Mouse (Mus musculus) cerebellum, adult 9-11 months (tissue): Measurements from ENCODE around the gene Wipf3.

ENCODE experiments used
- DNase-seq: peaks from one replicate; pipeline ENCODE4 v3.0.0; 2022

Wipf3 gene

GRCm38 (mm10) chr6:54478646-54479324, 49.4 kb downstream of the Wipf3 start:
- peak; percentile 64 for DNase-seq

DNA sequence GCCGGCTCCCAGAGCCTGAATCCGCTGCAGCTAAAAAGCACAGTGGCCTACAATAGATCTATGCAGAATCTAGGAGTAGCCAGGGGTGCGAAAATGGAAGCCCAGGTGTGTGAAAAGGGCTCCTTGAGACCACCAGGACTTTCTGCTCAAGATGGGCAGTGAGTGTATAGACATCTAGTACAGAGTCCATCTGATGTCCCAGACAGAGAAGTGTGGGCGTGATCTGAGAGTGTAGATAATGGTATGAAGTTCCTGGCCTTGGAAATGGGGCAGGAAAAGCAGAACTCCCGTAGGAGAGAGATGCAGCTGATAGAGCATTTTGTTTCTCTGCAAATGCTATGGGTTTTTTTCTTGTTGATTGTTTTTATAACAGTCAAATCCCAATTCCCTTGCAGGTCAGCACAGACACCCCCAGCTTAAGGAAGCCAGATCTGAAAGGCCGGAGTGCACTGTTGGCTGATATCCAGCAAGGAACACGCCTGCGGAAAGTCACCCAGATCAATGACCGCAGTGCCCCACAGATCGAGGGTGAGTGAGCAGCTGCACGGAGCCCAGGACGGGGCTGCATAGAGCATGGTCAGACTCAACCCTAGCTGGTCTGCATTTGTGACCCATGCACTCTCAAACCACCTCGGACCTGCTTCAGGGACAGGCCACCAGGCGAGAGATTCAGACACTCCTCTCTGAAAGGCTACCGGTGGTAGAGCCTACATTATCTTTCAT, 52.1 kb downstream of the Wipf3 start:
- no peak for DNase-seq

DNA sequence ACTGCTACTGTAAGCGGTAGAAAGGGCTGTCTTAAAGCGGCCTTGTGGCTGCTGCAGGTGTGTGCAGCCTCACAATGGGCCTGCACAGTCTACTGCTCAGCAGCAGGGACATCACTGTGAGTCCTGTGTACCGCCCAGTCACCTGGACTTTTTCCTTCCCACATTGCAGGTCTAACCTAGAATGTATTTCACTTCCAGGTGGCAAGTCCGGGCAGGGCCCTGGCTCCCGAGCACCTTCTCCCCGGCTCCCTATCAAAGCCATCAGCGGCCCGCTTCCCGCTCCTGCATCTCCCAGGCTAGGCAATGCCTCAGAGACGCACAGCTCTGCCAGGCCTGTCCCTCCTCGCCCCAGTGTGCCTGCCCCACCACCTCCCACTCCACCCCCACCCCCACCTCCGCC, 55.6 kb downstream of the Wipf3 start:
- no peak for DNase-seq

- no peak for DNase-seq
Measured at GRCm38 (mm10) chr6:54485435-54485901, 56.1 kb downstream of the Wipf3 start.

DNA sequence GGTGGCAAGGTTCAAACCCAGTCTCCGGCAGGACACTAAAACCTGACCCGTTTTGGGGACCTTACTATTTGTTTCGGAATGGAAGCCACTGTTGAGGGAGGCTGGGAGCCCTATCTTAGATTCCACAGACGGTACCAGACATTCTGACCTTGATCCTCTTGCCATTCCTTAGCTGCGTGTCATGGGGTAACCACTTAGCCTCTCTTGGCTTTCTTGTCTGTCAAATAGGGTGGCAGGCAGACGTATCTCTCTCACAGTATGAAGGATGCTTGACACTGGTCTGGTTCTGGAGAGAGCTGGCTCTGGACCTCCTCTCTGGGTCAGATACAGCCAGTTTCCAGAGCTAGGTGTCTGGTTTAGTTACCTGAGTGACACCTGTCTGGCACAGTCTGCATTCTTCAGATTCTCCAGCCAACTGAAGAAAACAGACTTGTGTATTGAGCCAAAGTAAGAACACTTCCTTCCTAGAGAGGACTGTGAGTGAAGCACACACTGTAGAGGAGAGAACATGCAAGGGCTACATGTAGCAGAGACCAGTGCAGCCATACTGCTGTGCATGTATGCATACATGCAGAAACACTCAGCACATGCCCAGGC, 56.7 kb downstream of the Wipf3 start:
- DNase-seq = no peak

GRCm38 (mm10) chr6:54491074-54491473, 61.7 kb downstream of the Wipf3 start:
- no peak for DNase-seq

DNA sequence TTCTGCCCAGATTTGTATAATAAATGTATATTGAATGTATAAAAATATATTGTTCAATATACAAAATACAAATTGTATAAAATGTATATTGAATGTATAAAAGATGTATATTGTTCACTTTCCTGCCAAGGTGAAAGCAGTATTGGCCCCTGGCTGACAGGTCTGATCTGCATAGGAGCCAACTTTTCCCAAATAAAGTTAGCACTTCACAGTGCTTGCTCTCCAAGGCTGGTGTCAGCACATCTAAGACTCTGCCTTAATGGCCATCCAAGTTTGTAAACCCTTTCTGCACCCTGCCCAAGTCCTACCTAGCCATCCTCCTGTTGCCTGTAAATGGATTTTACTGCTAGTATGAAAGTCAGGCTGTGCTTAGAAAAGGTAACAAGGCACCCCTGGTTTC, 64.7 kb downstream of the Wipf3 start:
- DNase-seq = no peak

- no peak for DNase-seq
Measured at GRCm38 (mm10) chr6:54494612-54495398, 65.4 kb downstream of the Wipf3 start.

GRCm38 (mm10) chr6:54496214-54496613, 66.8 kb downstream of the Wipf3 start:
- DNase-seq = peak; percentile 76

DNA sequence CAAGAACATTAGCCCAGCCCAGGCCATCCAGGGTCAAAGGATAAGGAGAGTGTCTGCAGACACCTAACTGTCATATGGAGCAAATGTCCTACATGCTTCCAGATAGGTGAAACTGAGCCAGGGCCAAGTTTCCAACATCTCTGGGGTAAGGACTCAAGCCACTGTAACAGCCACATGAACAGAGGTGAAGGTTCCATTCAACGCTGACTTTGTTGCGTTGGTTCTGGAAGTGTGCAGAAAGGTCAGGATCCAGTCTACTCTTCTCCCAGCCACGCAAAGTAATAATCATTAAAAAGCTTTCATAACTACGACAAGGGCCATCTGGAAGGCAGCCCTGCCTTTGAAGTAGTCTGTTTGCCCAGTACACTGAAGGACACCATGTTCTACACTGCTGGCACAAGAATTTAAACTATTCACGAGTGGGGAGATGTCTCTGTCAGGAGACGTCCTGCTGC, 73.3 kb downstream of the Wipf3 start:
- no peak for DNase-seq

DNA sequence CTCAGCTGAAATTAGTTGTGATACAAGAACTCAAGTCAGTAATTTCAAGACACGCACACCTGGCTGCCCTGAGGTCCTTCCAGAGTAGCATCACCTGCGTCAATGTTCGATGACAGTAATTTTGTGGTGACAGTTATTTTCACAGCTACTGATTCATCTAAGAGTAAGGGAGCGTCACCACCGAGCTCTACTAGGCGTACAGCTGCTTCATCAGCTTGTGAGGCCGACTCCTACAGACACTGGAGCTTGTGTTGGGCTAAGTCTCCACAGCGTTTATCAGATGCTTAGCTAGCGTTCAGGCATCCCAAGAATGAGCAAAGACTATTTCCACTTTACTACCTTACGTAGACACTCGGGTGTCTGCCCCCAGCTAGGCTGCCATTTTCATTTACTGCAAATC, 76.9 kb downstream of the Wipf3 start:
- DNase-seq = no peak

- DNase-seq = peak; percentile 70
Measured at GRCm38 (mm10) chr6:54507002-54507401, 77.6 kb downstream of the Wipf3 start.

DNA sequence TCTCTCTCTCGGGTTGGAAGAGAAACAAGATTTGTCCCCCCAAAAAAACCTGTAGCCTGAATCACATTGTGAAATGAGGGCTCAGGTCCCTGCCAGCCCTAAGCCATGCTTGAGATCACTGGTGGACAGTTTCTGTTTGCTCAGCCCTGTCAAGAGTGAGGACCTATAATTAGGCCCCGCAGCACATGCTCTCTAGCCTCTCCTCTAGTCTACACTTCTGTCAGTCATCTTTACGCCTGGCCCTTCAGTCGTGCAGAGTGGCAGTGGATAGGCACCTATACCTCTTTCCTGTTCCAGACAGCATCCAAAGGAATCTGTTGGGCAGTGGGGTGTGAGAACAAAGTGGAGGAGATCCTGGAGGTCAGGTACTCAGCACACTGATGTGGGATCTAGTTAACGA, 78.4 kb downstream of the Wipf3 start:
- no peak for DNase-seq

DNA sequence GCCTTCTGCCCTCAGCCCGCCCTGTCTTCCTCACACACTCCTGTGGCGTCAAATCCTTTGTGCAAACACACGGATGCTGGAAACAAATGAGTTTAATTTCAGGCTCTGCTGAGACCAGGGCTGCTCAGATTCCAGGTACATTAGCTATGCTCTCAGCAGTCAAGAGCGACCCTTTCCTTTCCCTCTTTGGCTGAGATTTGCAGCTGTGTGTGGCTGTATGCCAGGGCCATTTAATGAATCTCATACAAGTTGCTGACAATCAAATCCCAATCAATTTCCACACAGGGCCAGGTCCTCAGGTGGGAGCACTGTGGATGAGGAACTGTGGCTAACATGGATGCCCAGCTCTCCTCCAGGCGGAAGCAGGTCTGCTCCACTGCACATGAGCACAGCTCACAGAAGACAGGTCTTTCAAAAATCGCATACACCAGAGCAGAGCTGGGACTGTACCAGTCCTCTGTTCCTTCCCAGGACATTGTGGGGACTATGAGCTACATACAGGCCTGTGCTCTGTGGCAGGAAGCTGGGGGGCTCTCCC, 78.9 kb downstream of the Wipf3 start:
- no peak for DNase-seq

DNA sequence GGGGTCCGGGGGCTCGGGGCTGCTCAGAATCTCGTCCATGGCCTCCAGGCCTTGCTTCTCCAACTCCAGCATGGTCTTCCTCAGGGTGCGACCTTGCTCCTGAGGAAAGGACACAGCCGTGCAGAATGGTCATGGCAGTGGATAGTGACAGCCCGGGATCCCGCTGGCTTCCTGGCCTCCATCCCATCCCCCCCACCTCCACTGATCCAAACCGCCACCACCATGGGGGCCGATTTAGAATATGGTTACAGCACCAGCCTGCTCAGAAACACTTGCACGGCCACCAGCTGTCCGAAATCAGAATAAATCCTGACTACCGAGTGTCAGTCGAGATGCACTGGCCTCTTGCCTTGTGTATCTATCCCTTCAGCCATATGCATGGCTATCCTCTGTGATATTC, 79.9 kb downstream of the Wipf3 start:
- DNase-seq = peak; percentile 45

- peak; percentile 56 for DNase-seq
Measured at GRCm38 (mm10) chr6:54512256-54512655, 82.9 kb downstream of the Wipf3 start.

- no peak for DNase-seq
Measured at GRCm38 (mm10) chr6:54516512-54517134, 87.2 kb downstream of the Wipf3 start.

- peak; percentile 83 for DNase-seq
Measured at GRCm38 (mm10) chr6:54518758-54519157, 89.4 kb downstream of the Wipf3 start.

- no peak for DNase-seq
Measured at GRCm38 (mm10) chr6:54528666-54529065, 99.3 kb downstream of the Wipf3 start.

GRCm38 (mm10) chr6:54530182-54530581, 100.8 kb downstream of the Wipf3 start:
- DNase-seq = no peak

GRCm38 (mm10) chr6:54531048-54531481, 101.7 kb downstream of the Wipf3 start:
- peak; percentile 69 for DNase-seq

GRCm38 (mm10) chr6:54535485-54535884, 106.1 kb downstream of the Wipf3 start:
- no peak for DNase-seq
